Mouse (Mus musculus) kidney, postnatal 25 days (tissue): ENCODE measurements around the gene Cbx5.

Experiments
- DNase-seq, 2 experiments: peaks; one replicate each; pipeline ENCODE4 v3.0.0; 2021; ENCODE audit warnings: mixed read lengths in 2 of 2

Cbx5 gene

DNA sequence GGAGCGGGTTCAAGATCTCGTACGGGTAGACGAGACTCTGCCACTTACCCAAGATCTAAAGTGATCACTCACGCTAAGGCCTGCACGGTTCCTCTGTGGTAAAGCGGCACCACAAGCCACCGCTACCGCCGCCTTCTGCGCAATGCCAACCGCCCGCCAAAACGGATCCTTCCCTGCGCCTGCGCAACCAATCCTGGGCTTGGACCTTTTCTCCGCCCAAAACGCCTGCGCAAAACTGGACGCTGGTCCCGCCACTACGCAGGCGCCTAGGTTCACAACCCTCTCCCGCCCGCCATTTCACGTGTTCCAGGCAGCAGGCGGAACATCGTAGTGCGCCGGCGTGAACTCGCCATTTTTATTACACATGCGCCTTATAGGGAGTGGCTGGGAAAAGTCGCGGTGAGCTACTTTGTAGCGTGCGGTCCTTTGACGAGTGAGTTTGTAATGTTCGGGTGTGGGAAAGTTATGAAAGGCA, at the start of gene Cbx5:
Cbx5 (minus strand) TSS at position 132 of the 475 bp plus-strand sequence.
- DNase-seq = peak; percentile 98 to 99

DNA sequence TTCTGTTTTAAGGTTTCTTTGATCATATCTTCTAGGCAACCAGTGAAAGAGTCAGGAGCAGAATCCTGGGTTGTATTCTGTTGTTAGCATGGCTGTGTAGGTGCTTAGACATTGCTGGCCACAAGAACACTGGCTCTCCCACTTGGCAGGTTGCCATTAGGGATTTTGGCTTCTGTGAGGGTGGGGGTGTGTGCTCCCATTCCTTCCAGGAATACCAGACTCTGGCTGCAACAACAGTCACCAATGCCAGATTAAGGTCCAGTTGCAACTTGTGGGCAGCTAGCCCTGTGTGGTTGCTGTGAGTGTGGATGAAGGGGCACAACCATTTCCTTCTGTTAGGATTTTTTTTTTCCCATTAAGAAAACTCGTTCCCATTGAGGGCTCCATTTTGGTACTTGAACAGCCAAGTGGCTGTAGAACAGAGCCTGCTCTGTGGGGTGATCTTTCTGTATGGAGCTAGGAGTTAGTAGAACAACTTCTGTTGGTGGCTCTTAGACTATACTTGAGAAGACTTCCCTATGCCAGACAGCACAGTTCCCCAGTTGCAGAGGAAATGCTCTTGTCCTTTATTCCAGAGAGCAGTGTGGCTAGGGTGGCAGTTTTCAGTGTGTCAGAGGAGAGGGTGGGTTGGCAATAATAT, 46.3 kb upstream of the Cbx5 start:
- peak; percentile 53 to 70 for DNase-seq

DNA sequence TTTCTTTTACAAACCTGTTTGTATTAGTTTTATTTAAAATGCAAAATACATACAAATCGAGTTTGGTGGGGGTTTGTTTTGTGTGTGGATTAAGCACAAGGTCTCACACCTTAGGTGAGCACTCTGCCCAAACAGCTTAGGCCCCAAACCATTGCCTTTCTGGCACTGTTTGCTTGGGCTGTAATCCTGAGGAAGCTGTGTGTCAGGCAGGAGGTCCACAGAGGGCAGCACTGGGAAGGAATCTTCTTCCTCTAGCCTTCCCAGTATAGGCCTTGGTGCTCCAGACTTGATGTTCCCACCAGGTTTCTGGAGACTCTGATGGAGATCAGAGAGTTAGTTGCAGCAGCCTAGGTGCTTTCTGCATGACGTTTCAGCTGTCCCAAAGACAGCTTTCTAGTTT, 45.0 kb upstream of the Cbx5 start:
- peak; percentile 40 to 41 for DNase-seq

DNA sequence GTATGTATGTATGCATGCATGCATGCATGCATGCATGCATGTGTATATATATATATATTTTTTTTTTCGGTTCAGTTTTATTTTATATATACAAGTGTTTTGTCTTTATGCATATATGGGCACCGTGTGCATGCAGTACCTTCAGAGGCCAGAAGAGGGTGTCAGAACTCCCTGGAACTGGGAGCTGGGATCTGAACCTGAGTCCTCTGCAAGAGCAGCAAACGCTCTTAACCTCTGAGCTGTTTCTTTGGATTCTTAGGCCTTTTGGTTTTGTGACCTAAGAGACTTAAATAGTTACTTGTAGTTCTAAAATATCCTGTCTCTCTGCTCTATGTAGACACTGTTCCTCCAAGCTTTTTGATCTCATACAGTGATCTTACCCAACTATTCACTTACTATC, 44.5 kb upstream of the Cbx5 start:
- DNase-seq = peak; percentile 59 to 78

DNA sequence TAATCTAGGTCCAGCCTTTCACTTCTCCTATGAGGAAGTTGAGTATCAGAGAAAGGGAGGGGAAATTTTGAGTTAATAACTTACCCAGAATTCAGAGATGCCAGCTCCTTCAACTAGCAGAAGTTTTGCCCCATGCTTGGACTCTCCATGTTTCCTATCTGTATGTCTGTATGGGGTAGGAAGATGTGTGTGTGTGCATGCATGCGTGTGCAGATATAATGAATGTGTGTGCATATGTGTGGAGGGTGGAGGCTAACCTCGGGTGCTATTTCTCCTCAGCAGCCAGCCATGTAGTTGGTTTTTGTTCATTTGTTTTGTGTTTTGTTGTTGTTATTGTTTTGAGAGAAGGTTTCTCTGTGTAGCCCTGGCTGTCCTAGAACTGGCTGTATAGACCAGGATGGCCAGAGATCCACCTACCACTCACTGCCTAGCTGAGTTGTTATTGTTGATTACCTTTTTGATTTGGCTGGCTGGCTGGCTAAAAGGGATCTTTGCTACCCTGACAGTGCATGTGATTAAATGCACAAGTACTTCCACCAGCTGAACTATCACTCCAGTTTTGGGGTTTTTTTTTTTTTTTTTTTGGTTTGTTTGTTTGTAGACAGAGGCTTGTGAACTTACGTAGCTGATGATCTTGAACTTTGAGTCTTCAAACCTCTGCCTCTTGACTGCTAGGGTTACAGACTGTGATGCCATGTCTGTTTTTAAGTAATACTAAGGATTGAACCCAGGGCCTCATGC, 42.0 kb upstream of the Cbx5 start:
- no peak for DNase-seq

DNA sequence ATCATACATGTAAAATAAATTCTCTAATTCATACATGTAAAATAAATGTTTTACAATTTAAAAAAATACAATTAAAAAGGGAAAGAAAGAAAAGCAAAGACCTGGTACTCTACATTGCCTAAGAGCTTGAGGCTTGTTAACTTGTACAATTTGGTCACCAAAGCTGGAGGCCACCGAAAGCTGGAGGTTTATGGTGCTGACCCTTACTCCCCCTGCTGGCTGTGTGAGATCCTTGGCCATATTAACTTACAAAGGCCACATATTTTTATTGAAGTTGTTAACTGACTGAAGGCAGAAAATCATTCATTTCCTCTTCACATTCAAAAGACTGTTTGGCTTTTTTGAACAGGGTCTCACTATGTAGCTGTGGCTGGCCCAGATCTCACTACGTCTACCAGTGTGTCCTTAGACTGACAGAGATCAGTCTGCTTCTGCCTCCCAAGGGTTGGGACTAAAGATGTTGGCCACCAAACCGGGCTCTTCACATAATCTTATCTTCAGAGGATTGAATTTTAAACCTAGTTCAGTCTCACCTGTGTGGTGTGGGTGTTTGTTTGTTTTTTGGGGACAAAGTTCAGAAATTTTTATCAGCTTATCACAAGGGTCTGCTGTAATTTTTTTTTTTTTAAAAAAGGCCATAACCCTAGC, 41.3 kb upstream of the Cbx5 start:
- peak; percentile 43 to 50 for DNase-seq

DNA sequence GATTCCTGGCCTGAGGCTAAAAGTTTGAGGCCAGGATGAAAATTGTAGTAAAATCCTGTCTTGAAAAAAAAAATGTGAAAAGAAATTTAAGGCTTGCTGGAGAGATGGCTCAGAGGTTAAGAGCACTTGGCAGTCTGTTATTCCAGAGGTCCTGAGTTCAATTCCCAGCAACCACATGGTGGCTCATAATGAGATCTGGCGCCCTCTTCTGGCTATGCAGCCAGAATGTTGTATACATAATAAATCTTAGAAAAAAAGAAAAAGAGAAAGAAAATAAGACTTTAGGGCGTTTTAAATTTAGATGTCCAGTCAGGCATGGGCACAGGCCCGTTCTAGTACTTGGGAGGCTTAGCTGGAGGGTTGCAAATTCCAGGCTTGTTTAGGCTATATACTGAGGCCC, 40.1 kb upstream of the Cbx5 start:
- peak; percentile 48 to 71 for DNase-seq

DNA sequence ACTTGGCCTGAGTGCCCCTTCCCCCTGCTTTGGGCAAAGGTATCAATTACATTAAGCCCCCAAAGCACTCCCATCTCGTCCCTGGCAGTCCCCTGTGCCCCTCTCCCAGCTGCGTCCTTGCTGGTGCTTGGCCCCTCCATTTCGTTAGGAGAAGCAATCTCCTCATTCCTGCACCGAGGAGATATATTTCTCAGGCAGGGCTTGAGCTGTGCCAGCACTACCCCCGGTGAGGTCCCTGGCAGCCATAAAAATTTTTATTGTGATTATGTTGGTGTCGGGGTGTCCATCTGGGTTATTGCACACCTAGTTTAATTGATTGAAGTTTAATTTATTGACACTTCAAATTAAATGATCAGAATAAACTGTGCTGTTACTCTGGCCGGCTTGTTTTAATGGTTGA, 38.3 kb upstream of the Cbx5 start:
- DNase-seq = no peak

DNA sequence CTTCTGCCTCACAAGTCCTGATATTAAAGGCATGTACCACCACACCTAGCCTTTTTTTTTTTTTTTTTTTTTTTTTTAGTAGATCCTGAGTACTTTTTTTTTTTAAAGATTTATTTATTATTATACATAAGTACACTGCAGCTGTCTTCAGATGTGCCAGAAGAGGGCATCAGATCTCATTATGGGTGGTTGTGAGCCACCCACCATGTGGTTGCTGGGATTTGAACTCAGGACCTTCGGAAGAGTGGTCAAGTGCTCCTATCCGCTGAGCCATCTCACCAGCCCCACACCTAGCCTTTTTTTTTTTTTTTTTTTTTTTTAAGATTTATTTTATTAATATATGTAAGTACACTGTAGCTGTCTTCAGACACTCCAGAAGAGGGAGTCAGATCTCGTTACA, 36.3 kb upstream of the Cbx5 start:
- peak in 1 of 2 experiments; percentile 37 for DNase-seq

DNA sequence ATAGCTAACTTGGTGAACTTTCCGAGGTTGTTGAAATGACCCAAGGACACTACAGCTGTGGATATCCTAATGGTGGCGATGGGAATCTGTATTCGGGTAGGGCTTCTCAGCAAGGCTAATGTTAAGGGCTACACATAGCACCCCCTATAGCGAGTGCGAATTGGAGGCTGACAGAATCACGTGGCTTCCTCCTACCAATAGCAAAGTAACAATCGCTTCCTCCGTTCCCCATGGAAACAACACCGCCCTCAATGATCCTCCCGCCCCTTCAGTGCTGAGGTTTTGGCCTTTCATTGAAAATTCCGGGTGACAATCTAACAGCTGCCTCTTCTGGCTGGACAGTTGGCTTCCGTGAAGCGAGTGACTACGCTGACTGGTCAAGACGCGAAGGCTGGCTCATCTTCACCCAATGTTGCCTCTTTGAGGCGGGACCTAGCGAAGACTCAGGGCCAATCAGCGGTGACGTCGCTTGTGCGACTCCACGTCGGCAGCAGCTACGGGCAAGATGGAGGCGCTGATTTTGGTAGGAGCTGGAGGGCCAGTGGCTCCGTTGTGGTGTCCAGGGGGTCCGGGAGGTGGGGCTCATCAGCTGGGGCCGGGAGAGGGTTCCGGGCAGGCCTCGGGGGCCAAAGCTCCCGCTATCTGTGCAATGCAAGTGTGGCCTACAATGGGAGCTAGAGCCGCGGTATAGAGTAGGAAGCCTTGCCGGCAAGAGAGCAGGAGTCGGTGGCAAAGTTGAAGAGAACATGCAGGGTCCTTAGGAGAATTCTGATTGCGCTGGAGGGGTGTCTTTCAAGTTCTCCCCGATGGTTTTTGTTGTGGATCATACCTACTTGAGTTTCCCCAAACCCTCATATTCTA, 33.0 kb upstream of the Cbx5 start, which contains the start of gene Copz1:
Copz1 (plus strand) TSS at position 296 of the 861 bp plus-strand sequence.
- DNase-seq = peak; percentile 97 to 99

DNA sequence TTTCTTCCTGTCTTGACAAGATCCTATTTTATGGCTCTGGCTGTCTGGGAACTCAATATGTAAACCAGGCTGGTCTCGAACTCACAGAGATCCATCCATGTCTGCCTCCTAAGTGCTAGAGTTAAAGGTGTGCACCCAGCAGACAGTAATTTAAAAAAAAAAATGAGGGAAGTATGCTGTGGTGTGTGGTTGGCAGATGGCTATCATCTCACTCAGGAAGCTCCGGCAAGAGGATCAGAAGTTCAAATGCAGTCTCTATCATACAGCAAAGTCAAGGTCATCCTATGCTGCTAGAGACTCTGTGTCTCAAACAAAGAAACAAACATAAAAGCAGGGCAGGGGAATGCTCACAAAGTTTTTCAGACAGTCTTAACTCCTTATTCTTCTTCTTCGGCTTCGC, 29.3 kb upstream of the Cbx5 start:
- DNase-seq = no peak

DNA sequence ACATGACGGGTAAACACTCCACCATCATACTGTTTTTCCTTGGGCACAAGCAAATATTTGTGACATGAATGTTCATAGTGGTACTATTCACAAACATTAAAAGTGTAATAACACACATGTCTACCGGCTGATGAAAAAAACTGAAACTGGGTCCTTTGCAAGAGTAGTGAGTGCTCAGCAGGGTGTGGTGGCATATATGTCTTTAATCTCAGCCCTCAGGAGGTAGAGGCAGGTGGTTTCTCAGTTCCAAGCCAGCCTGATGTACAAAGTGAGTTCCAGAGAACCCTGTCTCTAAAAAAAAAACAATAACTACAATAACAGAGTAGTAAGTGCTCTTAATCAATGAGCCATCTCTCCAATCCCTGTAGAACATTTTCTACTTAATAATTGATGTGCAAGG, 25.2 kb upstream of the Cbx5 start:
- no peak for DNase-seq

DNA sequence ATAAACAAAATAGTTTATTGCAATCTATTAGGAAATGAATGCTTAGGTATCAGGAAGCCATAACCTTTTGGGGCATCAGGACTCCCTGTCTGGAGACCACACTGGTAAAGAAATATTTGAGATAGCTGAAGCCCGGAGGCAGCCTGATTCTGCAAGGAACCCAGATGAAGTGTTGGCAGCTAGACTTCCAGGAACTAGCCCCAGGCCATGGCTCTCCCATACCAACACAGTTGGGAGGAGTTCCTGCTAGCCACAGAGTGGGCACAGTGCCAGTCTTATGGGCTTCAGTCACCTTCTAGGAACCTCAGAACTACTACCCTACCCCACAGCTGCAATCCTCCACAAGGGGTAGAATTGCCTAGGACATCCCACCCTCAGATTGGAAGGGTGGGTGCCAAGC, 20.4 kb upstream of the Cbx5 start:
- DNase-seq = peak; percentile 53 to 62

DNA sequence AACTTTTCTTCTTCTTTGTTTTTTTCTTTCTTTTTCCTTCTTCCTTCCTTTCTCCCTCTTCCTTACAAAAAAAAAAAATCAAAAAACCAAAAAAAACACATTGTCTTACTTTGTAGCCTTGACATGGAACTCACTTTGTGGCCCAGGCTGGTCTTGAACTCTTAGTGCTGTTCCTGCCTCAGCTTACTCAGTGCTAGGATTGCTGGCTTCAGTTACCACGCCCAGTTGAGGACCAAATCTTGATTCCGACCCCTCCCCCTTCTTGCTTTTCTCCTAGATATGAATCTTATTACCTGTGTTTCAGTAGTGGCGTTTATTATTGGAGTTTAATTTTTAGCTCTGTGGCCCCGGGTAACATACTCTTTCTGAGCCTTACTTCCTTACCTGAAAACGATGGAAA, 19.5 kb upstream of the Cbx5 start:
- DNase-seq = no peak

DNA sequence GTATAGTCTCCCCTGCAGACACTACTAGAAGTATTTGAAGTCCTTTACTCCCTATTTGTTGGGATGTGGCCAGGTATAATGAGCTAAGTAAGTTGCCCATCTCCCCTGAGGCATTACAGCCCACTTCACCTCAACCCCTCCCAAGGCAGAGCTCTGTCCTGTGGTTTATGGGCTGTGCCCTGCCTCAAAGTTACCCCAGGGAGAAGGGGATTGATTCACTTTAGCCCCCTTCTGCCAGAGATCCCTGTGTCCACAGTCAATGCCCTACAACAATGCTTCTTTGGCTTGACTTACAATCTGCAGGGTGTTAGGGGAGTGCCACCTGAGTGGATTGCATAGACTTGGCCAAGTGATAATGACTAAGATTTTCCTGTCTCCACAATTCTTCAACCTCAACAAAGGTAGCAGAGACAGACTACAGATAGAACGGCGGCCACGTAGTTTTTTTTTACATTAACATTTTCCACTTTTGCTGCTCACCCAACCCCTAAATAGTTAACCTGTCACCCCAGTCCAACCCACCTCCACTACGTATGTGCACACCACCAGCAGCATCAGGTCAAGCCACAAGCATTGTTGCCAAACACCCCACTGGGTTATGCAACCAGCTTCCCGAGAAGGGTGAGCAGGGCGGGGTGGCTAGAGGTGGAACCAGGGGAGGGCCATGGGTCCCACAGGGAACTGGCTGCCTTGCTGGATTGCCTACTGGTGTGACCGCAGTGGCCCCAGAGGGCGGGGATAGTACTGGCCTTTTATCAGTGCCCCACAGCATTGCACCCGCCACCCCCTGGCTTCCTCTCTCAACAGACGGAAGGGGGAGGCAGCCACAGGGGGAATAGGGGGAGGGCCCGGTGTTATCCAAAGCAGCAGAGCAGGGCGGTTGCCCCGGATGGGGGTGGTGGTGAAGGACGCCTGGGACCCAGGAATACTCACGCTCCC, 18.4 kb upstream of the Cbx5 start, which contains the start of gene Nfe2:
Nfe2 (minus strand) TSS at position 614 of the 939 bp plus-strand sequence.
- peak; percentile 60 to 89 for DNase-seq

DNA sequence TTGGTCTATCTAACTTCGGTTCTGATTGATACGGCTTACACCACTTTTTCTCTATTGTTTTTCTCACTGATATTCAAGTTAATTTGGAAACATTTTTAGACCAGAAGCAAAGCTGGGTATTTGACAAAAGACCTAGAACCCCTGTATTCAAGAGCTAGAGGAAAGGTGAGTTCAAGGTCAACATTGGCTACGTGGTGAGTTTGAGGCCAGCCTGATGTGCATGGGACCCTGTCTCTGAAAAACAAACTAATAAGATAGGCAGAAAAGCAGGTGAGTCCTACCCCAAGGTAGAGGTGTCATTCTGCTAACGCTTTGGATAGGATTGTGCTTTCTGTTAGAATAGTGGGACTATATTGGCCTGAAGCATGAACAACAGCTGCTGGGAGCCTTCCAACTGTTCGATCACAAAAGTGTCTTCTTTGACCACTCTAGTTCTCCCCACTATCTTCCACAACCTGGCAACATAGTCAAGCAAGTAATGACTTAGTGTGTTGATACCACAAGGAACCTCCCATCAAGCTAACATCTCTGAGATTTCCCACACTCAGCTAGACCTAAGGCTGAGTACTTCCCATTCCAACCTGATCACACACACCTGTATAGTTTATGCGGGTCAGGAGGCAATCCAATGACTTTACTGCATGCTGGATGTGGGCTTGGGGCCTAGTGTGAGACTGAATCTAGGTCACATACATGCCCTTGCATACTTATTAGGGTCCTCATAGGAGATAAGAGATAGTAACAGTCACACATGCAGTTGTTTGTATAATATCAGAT, 16.8 kb upstream of the Cbx5 start:
- DNase-seq = no peak

DNA sequence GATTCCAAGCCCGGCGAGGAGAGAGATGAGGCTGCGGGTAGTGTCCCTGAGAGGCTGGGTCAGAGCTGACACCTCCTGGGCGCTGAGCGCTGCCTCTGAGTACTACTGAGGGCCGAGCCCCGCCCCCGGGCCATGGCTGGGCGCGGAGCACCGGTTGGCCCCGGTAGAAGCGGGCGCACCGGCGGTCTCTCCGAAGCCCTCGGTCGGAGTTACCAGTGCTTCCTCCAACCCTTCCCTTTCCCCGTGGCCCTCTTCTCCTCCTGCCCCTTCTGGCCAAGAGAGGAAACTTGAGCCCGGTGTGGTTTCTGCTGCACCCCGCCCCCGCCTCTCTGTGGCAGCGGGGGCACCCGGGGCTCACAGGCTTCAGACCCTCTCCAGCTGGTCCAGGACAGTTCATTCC, 15.6 kb upstream of the Cbx5 start:
- peak; percentile 50 to 74 for DNase-seq

DNA sequence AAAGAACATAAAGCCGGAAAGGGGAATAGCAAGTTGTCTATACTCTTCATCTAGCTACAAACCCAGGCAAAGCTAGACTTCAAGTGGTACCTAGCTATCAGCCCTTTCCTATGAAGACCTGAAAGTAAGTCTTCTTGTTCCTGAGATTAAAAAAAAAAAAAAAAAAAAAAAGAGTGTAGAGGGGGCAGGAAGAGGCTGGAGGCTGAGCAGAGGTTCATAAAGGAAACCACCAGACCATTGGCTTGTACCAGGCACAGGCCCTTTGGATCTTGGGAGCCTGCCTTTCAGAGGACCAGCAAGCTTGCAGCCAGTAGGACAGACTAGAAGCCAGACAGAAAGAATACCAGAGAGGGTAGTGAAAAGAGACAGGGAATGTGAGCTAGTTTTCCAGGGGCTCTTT, 13.7 kb upstream of the Cbx5 start:
- DNase-seq = no peak

DNA sequence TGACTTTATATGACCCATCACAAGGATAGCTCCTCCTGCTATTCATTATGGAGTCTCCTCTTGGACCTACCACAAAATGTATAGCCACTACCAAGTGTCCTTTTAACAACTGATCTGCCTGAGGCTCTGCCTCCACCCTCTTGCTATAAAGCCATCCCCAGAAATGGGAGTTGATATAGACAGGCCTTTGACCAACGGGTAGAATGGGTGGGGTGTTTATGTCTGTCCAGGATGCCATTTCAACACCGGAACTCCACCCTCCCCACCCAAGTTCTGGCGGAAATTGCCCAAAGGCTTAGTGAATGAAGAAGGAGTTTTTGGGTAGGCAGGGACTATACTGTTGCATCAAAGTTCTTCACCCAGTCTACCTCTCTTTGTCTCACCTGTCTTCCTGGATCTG, 13.0 kb upstream of the Cbx5 start:
- no peak for DNase-seq

DNA sequence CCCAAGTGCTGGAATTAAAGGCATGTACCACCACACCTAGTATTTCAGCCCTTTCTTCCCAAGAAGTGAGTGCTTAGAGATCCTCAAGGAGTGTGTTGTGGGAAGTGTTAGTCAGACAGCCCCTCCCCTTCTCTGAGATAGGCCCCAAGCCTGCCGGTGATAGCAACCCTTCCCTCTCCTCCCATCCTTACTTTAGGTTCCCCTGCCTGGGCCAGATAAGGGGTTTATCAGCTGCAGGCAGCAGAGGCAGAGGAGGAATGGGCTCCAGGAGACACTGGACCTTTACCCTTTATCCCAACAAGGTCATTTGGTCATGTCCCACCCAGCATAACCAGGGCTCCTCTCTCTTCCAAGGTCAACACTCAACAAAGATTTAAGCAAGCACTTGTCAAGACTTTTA, 12.0 kb upstream of the Cbx5 start:
- DNase-seq = no peak
